Mouse (Mus musculus) forebrain, embryonic 12.5 days (tissue): ENCODE data around the gene Doc2g. TPM values are rescaled to one million over a fixed set of nuclear protein-coding genes. Genes with fewer than 3 reads are reported as not detected.
"Not testable (repeated sequence)": the region's sequence is repeated elsewhere in the genome, so short reads cannot be mapped to it uniquely, and the experiment has no call there.

ENCODE experiments used
- ATAC-seq: fragments of 200-750 bp; cut with Nextera tagmentation; 2 replicates; pipeline ENCODE4 v1.8.0; 2017; ENCODE audit warnings: moderate TSS enrichment; ENCODE audit not compliant: low FRiP score
- H3K27ac ChIP-seq: fragments of 300-500 bp; sonication (generic); 2 replicates; pipeline ENCODE4 v1.5.1; 2016; ENCODE audit warnings: mild to moderate bottlenecking
- H3K27me3 ChIP-seq: fragments of 300-500 bp; sonication (generic); 2 replicates; pipeline ENCODE4 v1.6.1; 2016; ENCODE audit warnings: mild to moderate bottlenecking
- H3K36me3 ChIP-seq: fragments of 300-500 bp; sonication (generic); replicated peaks from 2 replicates; pipeline ENCODE4 v1.6.1; 2016; ENCODE audit warnings: mild to moderate bottlenecking
- H3K4me1 ChIP-seq: fragments of 300-500 bp; sonication (generic); 2 replicates; pipeline ENCODE4 v1.6.1; 2016
- H3K4me2 ChIP-seq: fragments of 300-500 bp; sonication (generic); 2 replicates; pipeline ENCODE4 v1.6.1; 2016; ENCODE audit warnings: mild to moderate bottlenecking, moderate library complexity
- H3K4me3 ChIP-seq: fragments of 300-500 bp; sonication (generic); replicated peaks from 2 replicates; pipeline ENCODE4 v1.5.1; 2016; ENCODE audit warnings: mild to moderate bottlenecking
- H3K9ac ChIP-seq: fragments of 300-500 bp; sonication (generic); 2 replicates; pipeline ENCODE4 v1.6.1; 2016; ENCODE audit warnings: mild to moderate bottlenecking
- H3K9me3 ChIP-seq: fragments of 300-500 bp; sonication (generic); 2 replicates; pipeline ENCODE4 v1.6.1; 2016
- WGBS: fragments of 180-500 bp; shearing (Covaris S2); methylation state at CpG from one replicate; pipeline ENCODE4 v1.1.7; 2016; 5-methylcytosine and 5-hydroxymethylcytosine counted together
- polyA plus RNA-seq: library from polyadenylated mRNA; unstranded; fragments of >200 nt; fragmentation: Nextera tagmentation; extraction: Ambion mirVana; gene quantifications from 2 replicates; pipeline ENCODE4 v1.2.1, GENCODE M21; 2016

The Doc2g gene
- polyA plus RNA-seq, 1 experiment from 2014 or later = 6.3 TPM

- ATAC-seq = no peak
- no peaks in the 10 kb centered on the region for H3K9me3 ChIP-seq
- H3K4me1 ChIP-seq = peaks cover 5% of the 10 kb centered on the region
- no peak overlapping the region for H3K27ac ChIP-seq
- no peak overlapping the region for H3K9ac ChIP-seq
- no peak overlapping the region for H3K4me3 ChIP-seq
- no peaks in the 10 kb centered on the region for H3K27me3 ChIP-seq
- no peaks in the 10 kb centered on the region; the same call in 1 of the 2 replicates for H3K36me3 ChIP-seq
- 55% methylated on average over 7 of the region's 7 CpGs for WGBS
- no peak overlapping the region for H3K4me2 ChIP-seq
Measured at GRCm38 (mm10) chr19:4032668-4033067, 29.6 kb downstream of the Doc2g start.

DNA sequence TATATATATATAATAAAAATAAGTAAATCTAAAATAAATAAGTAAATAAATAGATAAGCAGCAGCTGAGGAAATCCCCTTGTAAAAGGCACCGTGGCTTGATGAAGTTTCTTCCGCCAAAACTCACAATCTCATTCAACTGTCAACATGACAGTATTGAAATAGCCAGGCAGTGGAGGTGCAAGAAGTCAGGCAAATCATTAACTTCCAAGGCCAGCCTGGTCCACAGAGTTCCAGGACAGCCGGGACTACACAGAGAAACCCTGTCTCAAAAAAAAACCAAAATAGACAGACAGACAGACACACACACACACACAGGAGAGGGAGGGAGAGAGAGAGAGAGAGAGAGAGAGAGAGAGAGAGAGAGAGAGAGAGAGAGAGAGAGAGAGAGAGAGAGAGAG is 30.2 kb downstream of the Doc2g start:
- Histone ChIP-seq H3K36me3 (no peaks in the 10 kb centered on the region; the same call in 1 of the 2 replicates), H3K4me1 (peaks cover 10% of the 10 kb centered on the region), H3K4me3 (no peak overlapping the region), H3K27ac (no peak overlapping the region), H3K27me3 (no peaks in the 10 kb centered on the region), H3K9ac (no peak overlapping the region), H3K4me2 (no peak overlapping the region), H3K9me3 (no peaks in the 10 kb centered on the region)
- WGBS = 85% methylated on average over 3 of the region's 3 CpGs
- ATAC-seq = no peak

- Histone ChIP-seq H3K9ac (no peak overlapping the region), H3K27ac (no peak overlapping the region), H3K9me3 (no peaks in the 10 kb centered on the region), H3K36me3 (no peaks in the 10 kb centered on the region; the same call in 1 of the 2 replicates), H3K27me3 (no peaks in the 10 kb centered on the region), H3K4me2 (no peak overlapping the region), H3K4me3 (no peak overlapping the region), H3K4me1 (peaks cover 11% of the 10 kb centered on the region)
- no peak for ATAC-seq
- WGBS = 63% methylated on average over 5 of the region's 5 CpGs
Measured at GRCm38 (mm10) chr19:4033742-4034141, 30.6 kb downstream of the Doc2g start.

GRCm38 (mm10) chr19:4036327-4037045 is 33.4 kb downstream of the Doc2g start:
- Histone ChIP-seq H3K27me3 (no peaks in the 10 kb centered on the region), H3K9ac (no peak overlapping the region), H3K9me3 (no peaks in the 10 kb centered on the region), H3K36me3 (no peaks in the 10 kb centered on the region; the same call in 1 of the 2 replicates), H3K4me3 (no peak overlapping the region), H3K27ac (no peak overlapping the region), H3K4me1 (peaks cover 11% of the 10 kb centered on the region), H3K4me2 (no peak overlapping the region; the same call in 1 of the 2 replicates)
- no peak; the same call in 1 of the 2 replicates for ATAC-seq
- 84% methylated on average over 12 of the region's 12 CpGs for WGBS

- WGBS = 33% methylated on average over 8 of the region's 8 CpGs
- H3K4me1 ChIP-seq = peaks cover 11% of the 10 kb centered on the region
Measured at GRCm38 (mm10) chr19:4037154-4037787, 34.2 kb downstream of the Doc2g start.

GRCm38 (mm10) chr19:4037788-4038232 is 34.7 kb downstream of the Doc2g start, which contains the start of gene Gstp1:
Gene Gstp1, minus strand, starts transcription at chr19:4037985.
- Histone ChIP-seq H3K27ac (0 out of 2 replicates have a peak within 1 kb of the TSS, but pooled peaks have one; percentile 65), H3K9ac (peak within 1 kb of the TSS; percentile 72), H3K9me3 (no peaks in the 10 kb centered on the region), H3K4me2 (peak within 1 kb of the TSS; percentile 71), H3K36me3 (no peaks in the 10 kb centered on the region; the same call in 1 of the 2 replicates), H3K4me1 (peaks cover 11% of the 10 kb centered on the region), H3K4me3 (peak within 1 kb of the TSS; percentile 62), H3K27me3 (no peaks in the 10 kb centered on the region)
- peak; percentile 87 for ATAC-seq
- WGBS = 0% methylated on average over 26 of the region's 26 CpGs

More at GRCm38 (mm10) chr19:4037154-4037787, 34.2 kb downstream of the Doc2g start:
- Histone ChIP-seq H3K27ac (0 out of 2 replicates have a peak overlapping the region, but pooled peaks have one; percentile 65), H3K9ac (peak overlapping the region; percentile 72), H3K4me2 (peak overlapping the region; percentile 71), H3K4me3 (peak overlapping the region; percentile 62)
- not testable (repeated sequence) for H3K27me3 ChIP-seq, H3K36me3 ChIP-seq, H3K9me3 ChIP-seq
- ATAC-seq = peak; percentile 73

- H3K4me3 ChIP-seq, H3K27ac ChIP-seq, H3K9ac ChIP-seq, H3K9me3 ChIP-seq, ATAC-seq, H3K27me3 ChIP-seq, H3K4me2 ChIP-seq, H3K36me3 ChIP-seq: not testable (repeated sequence)
- peaks cover 11% of the 10 kb centered on the region for H3K4me1 ChIP-seq
- 89% methylated on average over 5 of the region's 5 CpGs for WGBS
Measured at GRCm38 (mm10) chr19:4040941-4041340, 37.8 kb downstream of the Doc2g start.

- not testable (repeated sequence) for ATAC-seq, H3K36me3 ChIP-seq, H3K27me3 ChIP-seq, H3K9ac ChIP-seq, H3K27ac ChIP-seq, H3K9me3 ChIP-seq, H3K4me3 ChIP-seq, H3K4me2 ChIP-seq
- WGBS = 82% methylated on average over 3 of the region's 4 CpGs
- peaks cover 11% of the 10 kb centered on the region for H3K4me1 ChIP-seq
Measured at GRCm38 (mm10) chr19:4041500-4041899, 38.4 kb downstream of the Doc2g start.

GRCm38 (mm10) chr19:4042124-4042523 is 39.0 kb downstream of the Doc2g start:
- no peak overlapping the region for H3K4me2 ChIP-seq
- 71% methylated on average over 14 of the region's 14 CpGs for WGBS
- no peak overlapping the region for H3K4me3 ChIP-seq
- no peaks in the 10 kb centered on the region for H3K9me3 ChIP-seq
- H3K27me3 ChIP-seq = no peaks in the 10 kb centered on the region
- ATAC-seq = no peak
- H3K27ac ChIP-seq = no peak overlapping the region
- H3K36me3 ChIP-seq = no peaks in the 10 kb centered on the region
- no peak overlapping the region for H3K9ac ChIP-seq
- H3K4me1 ChIP-seq = peaks cover 11% of the 10 kb centered on the region; the same call in 1 of the 2 replicates

DNA sequence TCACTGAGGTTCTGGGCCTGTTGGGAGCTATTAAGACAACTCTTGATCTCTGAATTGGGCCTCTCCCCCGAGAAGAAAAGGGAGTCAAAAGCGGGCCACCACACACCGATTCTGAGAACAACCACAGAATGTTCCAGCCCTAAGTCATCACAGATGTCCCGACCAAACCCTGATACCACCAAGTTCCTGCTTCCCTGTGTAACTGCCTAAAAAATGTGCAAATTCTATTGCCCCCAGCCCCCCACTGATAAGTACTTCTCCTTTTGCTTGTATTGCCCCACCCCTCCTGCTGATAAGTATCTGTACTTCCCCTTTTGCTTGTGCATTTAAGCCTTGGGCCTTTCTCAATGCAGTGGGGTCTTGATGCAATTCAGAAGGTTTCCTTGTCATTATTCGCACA is 41.0 kb downstream of the Doc2g start:
- H3K4me1 ChIP-seq, H3K9me3 ChIP-seq, H3K4me3 ChIP-seq, H3K9ac ChIP-seq, H3K27ac ChIP-seq, ATAC-seq, H3K27me3 ChIP-seq, H3K4me2 ChIP-seq, H3K36me3 ChIP-seq: not testable (repeated sequence)
- 85% methylated on average over 5 of the region's 5 CpGs for WGBS

GRCm38 (mm10) chr19:4045966-4046865 is 43.1 kb downstream of the Doc2g start, which contains the start of gene Gstp2:
Gene Gstp2, minus strand, starts transcription at chr19:4046023.
- Histone ChIP-seq H3K9me3 (no peaks in the 10 kb centered on the region), H3K9ac (no peak within 1 kb of the TSS), H3K4me3 (no peak within 1 kb of the TSS), H3K4me1 (no peaks in the 10 kb centered on the region), H3K27me3 (no peaks in the 10 kb centered on the region), H3K27ac (no peak within 1 kb of the TSS), H3K4me2 (no peak within 1 kb of the TSS), H3K36me3 (no peaks in the 10 kb centered on the region)
- no peak for ATAC-seq
- WGBS = 61% methylated on average over 16 of the region's 16 CpGs

GRCm38 (mm10) chr19:4046866-4047254 is 43.7 kb downstream of the Doc2g start:
- no peaks in the 10 kb centered on the region for H3K4me1 ChIP-seq
- H3K4me2 ChIP-seq = no peak overlapping the region
- 85% methylated on average over 8 of the region's 8 CpGs for WGBS
- H3K9me3 ChIP-seq = no peaks in the 10 kb centered on the region
- H3K36me3 ChIP-seq = no peaks in the 10 kb centered on the region
- no peak overlapping the region for H3K27ac ChIP-seq
- ATAC-seq = no peak
- H3K9ac ChIP-seq = no peak overlapping the region
- no peak overlapping the region for H3K4me3 ChIP-seq
- H3K27me3 ChIP-seq = no peaks in the 10 kb centered on the region
